Mouse (Mus musculus): ENCODE measurements at regions not wholly inside any gene's neighbourhood (a gene's known extent, or its start where the extent isn't known, plus 50 kb on each side); places are given as distances from the start of the nearest gene placed in this dataset.
A peak's percentile ranks its signal among the peaks of the same experiment; 100 is the strongest.

- no peak for DNase-seq
These were observed 483.6 kb upstream of the B430305J03Rik start for GRCm38 (mm10) chr3:61849317-61849716.

GRCm38 (mm10) chr3:61846703-61847102, 481.0 kb upstream of the B430305J03Rik start:
- DNase-seq: peak in 1 of 2 experiments; percentile 2

- DNase-seq: peak; percentile 62 to 78
These were observed 473.7 kb upstream of the B430305J03Rik start for GRCm38 (mm10) chr3:61839355-61840009.

- DNase-seq: no peak
These were observed 451.1 kb upstream of the B430305J03Rik start for GRCm38 (mm10) chr3:61816807-61817206.

GRCm38 (mm10) chr3:61796021-61796420, 430.3 kb upstream of the B430305J03Rik start:
- DNase-seq: no peak

- no peak for DNase-seq
These were observed 424.9 kb upstream of the B430305J03Rik start for GRCm38 (mm10) chr3:61790674-61791073.
